In the genomic region with DNA sequence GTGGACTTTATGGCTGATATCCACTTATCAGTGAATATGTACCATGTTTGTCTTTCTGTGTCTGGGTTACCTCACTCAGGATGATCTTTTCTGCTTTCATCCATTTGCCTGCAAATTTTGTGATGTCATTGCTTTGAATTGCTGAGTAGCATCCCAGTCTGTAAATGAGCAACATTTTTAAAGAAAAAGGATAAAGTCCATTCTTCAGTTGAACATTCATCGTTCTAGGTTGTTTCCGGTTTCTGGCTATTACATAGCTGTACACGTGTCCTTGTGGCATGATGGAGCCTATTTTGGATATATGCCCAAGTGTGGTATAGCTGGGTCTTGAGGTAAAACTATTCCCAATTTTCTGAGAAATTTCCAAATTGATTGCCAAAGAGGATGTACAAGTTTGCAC, we compare ENCODE assay signal across 21 mouse cellular contexts.
A peak's percentile ranks its signal among the peaks of the same experiment; 100 is the strongest.
DNase-seq lines count a peak whose midpoint lies in the region; ATAC-seq and TF ChIP-seq lines count a peak whose summit lies in the region.
"Had no signal": no experiment of that assay in that cellular context is flagged by ENCODE, and none has a peak within 500 bp of the region (broad histone marks: within the 10 kb centered on the region; RNA-seq: fewer than 3 reads in every experiment).

No protein-coding gene starts in this region.

- WGBS in kidney, adult 2 months, result 62% methylated on average over 3 of the region's 3 CpGs
- 90% methylated on average over 3 of the region's 3 CpGs for WGBS in kidney, embryonic 15.5 days

- no peaks in the 10 kb centered on the region for H3K27me3 ChIP-seq in kidney, adult 2 months (replicated peaks; ENCODE audit: control insufficient read depth, insufficient read depth, low read length)
- H3K27me3 ChIP-seq in kidney, embryonic 15.5 days, result no peaks in the 10 kb centered on the region
- H3K27me3 ChIP-seq: CH12.LX, Patski had no signal

- H3K4me3 ChIP-seq in kidney, adult 2 months (ENCODE audit: insufficient read depth, low read depth, low read length), result no peak overlapping the region
- H3K4me3 ChIP-seq in kidney, embryonic 15.5 days (replicated peaks), result no peak overlapping the region

- no peak overlapping the region for H3K27ac ChIP-seq in kidney, adult 2 months (ENCODE audit: insufficient read depth, low read depth, low read length)
- no peak overlapping the region for H3K27ac ChIP-seq in kidney, embryonic 15.5 days

- peaks cover 27% of the 10 kb centered on the region for H3K4me1 ChIP-seq in kidney, adult 2 months (ENCODE audit: control insufficient read depth, insufficient read depth, low read length)
- H3K4me1 ChIP-seq in kidney, embryonic 15.5 days, result peaks cover 30% of the 10 kb centered on the region

- no peak overlapping the region for H3K9ac ChIP-seq in kidney, embryonic 15.5 days

- TF ChIP-seq POLR2A in kidney, adult 2 months (IDR thresholded peaks at IDR 0.05; ENCODE audit: low read depth, low read length), result no peak

- no peaks in the 10 kb centered on the region for H3K9me3 ChIP-seq in kidney, embryonic 15.5 days (replicated peaks)

- TF ChIP-seq CTCF in kidney, adult 2 months (conservative IDR thresholded peaks at IDR 0.05; ENCODE audit: insufficient read depth, insufficient read length, low read depth, low read length), result no peak

- no peak for ATAC-seq in kidney, embryonic 15.5 days (replicated peaks; ENCODE audit: low FRiP score)
- ATAC-seq: activated CD4-positive, CD25-positive, alpha-beta regulatory T cell, adult 4 months; CD4-positive, CD25-positive, alpha-beta regulatory T cell, adult 4 months; Patski had no signal

- DNase-seq in kidney, adult 2 months, result peak; percentile 75
- DNase-seq in kidney, adult 11 months, result no peak
- peak; percentile 78 for DNase-seq in kidney, adult 9 months
- no peak for DNase-seq in kidney, postnatal 25 days
- DNase-seq in kidney, postnatal 14 days, result peak; percentile 29
- DNase-seq: adrenal gland, adult 2 months; adrenal gland, adult 8-10 months; adrenal gland, postnatal 10 days; adrenal gland, postnatal 14 days; adrenal gland, postnatal 25 days; adrenal gland, postnatal 36 days; B cell, adult 2 months; cerebellum, adult 11 months; cerebellum, adult 11-12 months; cerebellum, adult 18-20 months had no signal

- H3K36me3 ChIP-seq in kidney, adult 2 months (ENCODE audit: control insufficient read depth, insufficient read depth, low read length), result no peaks in the 10 kb centered on the region
- H3K36me3 ChIP-seq in kidney, embryonic 15.5 days, result no peaks in the 10 kb centered on the region
- H3K36me3 ChIP-seq: G1E had no signal

- H3K4me2 ChIP-seq in kidney, embryonic 15.5 days, result no peak overlapping the region

Comparison
In these comparisons a context has a peak if more than half of its experiments do, and no peak if none do; other contexts are left out.
1. DNase-seq: peak in kidney, adult 2 months (single experiment), kidney, adult 9 months (single experiment) and kidney, postnatal 14 days (single experiment); none in kidney, adult 11 months (single experiment) and kidney, postnatal 25 days (0 of 2).